Mouse (Mus musculus): ENCODE data around the gene Fcgrt.

GRCm38 (mm10) chr7:45045741-45046140 is 57.9 kb downstream of the Fcgrt start:
- TF ChIP-seq CTCF (IDR thresholded peaks at IDR 0.05; ENCODE audit: extremely low read depth, insufficient read depth, low read length) = no peak
- TF ChIP-seq POLR2A (IDR thresholded peaks at IDR 0.05; ENCODE audit: extremely low read depth, insufficient read depth, low read length) = no peak
